Mouse (Mus musculus): ENCODE results near the gene 1700056E22Rik. TPM values are rescaled to one million over a fixed set of nuclear protein-coding genes. Genes with fewer than 3 reads are reported as not detected.

The 1700056E22Rik gene
- polyA plus RNA-seq, 1 experiment from 2014 or later: 1.5 TPM

- Histone ChIP-seq H3K9me3 (no peaks in the 10 kb centered on the region), H3K4me2 (peak overlapping the region; percentile 80), H3K4me3 (peak overlapping the region; percentile 71), H3K36me3 (0 out of 2 replicates have a peak, but pooled peaks cover 9% of the 10 kb centered on the region), H3K4me1 (peaks cover 15% of the 10 kb centered on the region), H3K9ac (peak overlapping the region; percentile 70), H3K27me3 (peaks cover 9% of the 10 kb centered on the region; the same call in 1 of the 2 replicates), H3K27ac (peak overlapping the region; percentile 93)
- WGBS: under 1% methylated on average over 12 of the region's 12 CpGs
- no peak for ATAC-seq (ENCODE audit: insufficient number of reproducible peaks, insufficient read depth, low FRiP score, low TSS enrichment, low read depth)
Measured at GRCm38 (mm10) chr1:184034741-184035181, 660 bp upstream of the 1700056E22Rik start.

GRCm38 (mm10) chr1:184033390-184034010 is 601 bp downstream of the 1700056E22Rik start:
- 0 out of 2 replicates have a peak, but pooled peaks cover 5% of the 10 kb centered on the region for H3K36me3 ChIP-seq
- ATAC-seq (ENCODE audit: insufficient number of reproducible peaks, insufficient read depth, low FRiP score, low TSS enrichment, low read depth): peak; percentile 77

GRCm38 (mm10) chr1:184032682-184033389 is 1.3 kb downstream of the 1700056E22Rik start:
- Histone ChIP-seq H3K27ac (peak overlapping the region; percentile 93), H3K27me3 (peaks cover 9% of the 10 kb centered on the region; the same call in 1 of the 2 replicates), H3K36me3 (0 out of 2 replicates have a peak, but pooled peaks cover 5% of the 10 kb centered on the region), H3K9me3 (no peaks in the 10 kb centered on the region), H3K9ac (peak overlapping the region; percentile 86), H3K4me2 (peak overlapping the region; percentile 80), H3K4me3 (peak overlapping the region; percentile 71), H3K4me1 (peaks cover 15% of the 10 kb centered on the region)
- no peak for ATAC-seq (ENCODE audit: insufficient number of reproducible peaks, insufficient read depth, low FRiP score, low TSS enrichment, low read depth)
- 24% methylated on average over 19 of the region's 19 CpGs for WGBS

More at GRCm38 (mm10) chr1:184033390-184034010, 601 bp downstream of the 1700056E22Rik start:
- Histone ChIP-seq H3K4me1 (peaks cover 15% of the 10 kb centered on the region), H3K9me3 (no peaks in the 10 kb centered on the region), H3K4me3 (peak overlapping the region; percentile 71), H3K27ac (peak overlapping the region; percentile 93), H3K9ac (peak overlapping the region; percentile 86), H3K4me2 (peak overlapping the region; percentile 80), H3K27me3 (peaks cover 9% of the 10 kb centered on the region; the same call in 1 of the 2 replicates)
- WGBS: under 1% methylated on average over 63 of the region's 63 CpGs

GRCm38 (mm10) chr1:184030070-184030802 is 3.9 kb downstream of the 1700056E22Rik start:
- Histone ChIP-seq H3K4me3 (no peak overlapping the region), H3K4me2 (no peak overlapping the region), H3K27ac (no peak overlapping the region), H3K36me3 (no peaks in the 10 kb centered on the region), H3K4me1 (peaks cover 9% of the 10 kb centered on the region), H3K9ac (no peak overlapping the region), H3K27me3 (peaks cover 9% of the 10 kb centered on the region; the same call in 1 of the 2 replicates), H3K9me3 (no peaks in the 10 kb centered on the region)
- no peak for ATAC-seq (ENCODE audit: insufficient number of reproducible peaks, insufficient read depth, low FRiP score, low TSS enrichment, low read depth)
- 91% methylated on average over 8 of the region's 8 CpGs for WGBS

GRCm38 (mm10) chr1:184027039-184027438 is 7.1 kb downstream of the 1700056E22Rik start:
- WGBS: 91% methylated on average over 3 of the region's 3 CpGs
- H3K27me3 ChIP-seq: 0 out of 2 replicates have a peak, but pooled peaks cover 3% of the 10 kb centered on the region

DNA sequence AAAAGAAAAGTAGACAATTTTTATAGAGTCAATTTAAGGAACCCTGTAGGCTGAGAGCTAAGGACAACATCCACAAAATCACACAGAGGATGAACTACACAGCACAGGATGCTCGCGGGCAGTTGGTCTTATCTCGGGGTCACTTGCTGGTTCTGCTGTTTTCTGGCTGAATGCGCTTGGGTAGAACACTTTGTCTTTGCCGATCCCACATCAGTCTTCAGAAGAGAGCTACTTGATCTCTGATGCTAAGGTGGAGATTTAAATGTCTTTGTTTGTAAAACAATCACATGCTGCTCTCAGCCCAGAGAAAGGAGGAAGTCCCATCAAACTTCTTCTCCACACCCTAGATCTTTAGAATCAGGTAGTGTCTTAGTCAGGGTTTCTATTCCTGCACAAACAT is 9.0 kb downstream of the 1700056E22Rik start:
- Histone ChIP-seq H3K27ac (no peak overlapping the region), H3K9ac (no peak overlapping the region), H3K36me3 (no peaks in the 10 kb centered on the region), H3K4me1 (no peaks in the 10 kb centered on the region), H3K9me3 (no peaks in the 10 kb centered on the region), H3K4me2 (no peak overlapping the region), H3K27me3 (no peaks in the 10 kb centered on the region), H3K4me3 (no peak overlapping the region)
- 87% methylated on average over 5 of the region's 5 CpGs for WGBS
- ATAC-seq (ENCODE audit: insufficient number of reproducible peaks, insufficient read depth, low FRiP score, low TSS enrichment, low read depth): no peak

More at GRCm38 (mm10) chr1:184027039-184027438, 7.1 kb downstream of the 1700056E22Rik start:
- no peak overlapping the region for H3K4me2 ChIP-seq
- no peaks in the 10 kb centered on the region for H3K9me3 ChIP-seq
- H3K27ac ChIP-seq: no peak overlapping the region
- no peak for ATAC-seq (ENCODE audit: insufficient number of reproducible peaks, insufficient read depth, low FRiP score, low TSS enrichment, low read depth)
- H3K4me1 ChIP-seq: no peaks in the 10 kb centered on the region
- H3K9ac ChIP-seq: no peak overlapping the region
- no peak overlapping the region for H3K4me3 ChIP-seq
- H3K36me3 ChIP-seq: no peaks in the 10 kb centered on the region

GRCm38 (mm10) chr1:184024631-184025030 is 9.5 kb downstream of the 1700056E22Rik start:
- Histone ChIP-seq H3K9me3 (no peaks in the 10 kb centered on the region), H3K9ac (no peak overlapping the region), H3K36me3 (no peaks in the 10 kb centered on the region), H3K27me3 (no peaks in the 10 kb centered on the region), H3K4me2 (no peak overlapping the region), H3K27ac (no peak overlapping the region), H3K4me1 (no peaks in the 10 kb centered on the region), H3K4me3 (no peak overlapping the region)
- WGBS: 88% methylated on average over 2 of the region's 2 CpGs
- no peak for ATAC-seq (ENCODE audit: insufficient number of reproducible peaks, insufficient read depth, low FRiP score, low TSS enrichment, low read depth)

- 67% methylated on average over 2 of the region's 2 CpGs for WGBS
Measured at GRCm38 (mm10) chr1:184023971-184024370, 10.1 kb downstream of the 1700056E22Rik start.

GRCm38 (mm10) chr1:184019722-184020107 is 14.4 kb downstream of the 1700056E22Rik start:
- 45% methylated on average over 6 of the region's 6 CpGs for WGBS
- Histone ChIP-seq H3K9me3 (no peaks in the 10 kb centered on the region), H3K4me2 (no peak overlapping the region), H3K27ac (no peak overlapping the region), H3K27me3 (no peaks in the 10 kb centered on the region), H3K4me1 (no peaks in the 10 kb centered on the region), H3K9ac (no peak overlapping the region), H3K36me3 (no peaks in the 10 kb centered on the region), H3K4me3 (no peak overlapping the region)
- no peak for ATAC-seq (ENCODE audit: insufficient number of reproducible peaks, insufficient read depth, low FRiP score, low TSS enrichment, low read depth)

More at GRCm38 (mm10) chr1:184023971-184024370, 10.1 kb downstream of the 1700056E22Rik start:
- Histone ChIP-seq H3K4me2 (no peak overlapping the region), H3K27me3 (no peaks in the 10 kb centered on the region), H3K27ac (no peak overlapping the region), H3K36me3 (no peaks in the 10 kb centered on the region), H3K4me3 (no peak overlapping the region), H3K4me1 (no peaks in the 10 kb centered on the region), H3K9ac (no peak overlapping the region), H3K9me3 (no peaks in the 10 kb centered on the region)
- ATAC-seq (ENCODE audit: insufficient number of reproducible peaks, insufficient read depth, low FRiP score, low TSS enrichment, low read depth): no peak

- Histone ChIP-seq H3K27me3 (no peaks in the 10 kb centered on the region), H3K36me3 (no peaks in the 10 kb centered on the region), H3K9ac (no peak overlapping the region), H3K27ac (no peak overlapping the region), H3K4me1 (no peaks in the 10 kb centered on the region), H3K9me3 (no peaks in the 10 kb centered on the region), H3K4me2 (no peak overlapping the region), H3K4me3 (no peak overlapping the region)
- WGBS: 50% methylated on average over 6 of the region's 6 CpGs
- no peak for ATAC-seq (ENCODE audit: insufficient number of reproducible peaks, insufficient read depth, low FRiP score, low TSS enrichment, low read depth)
Measured at GRCm38 (mm10) chr1:184019042-184019721, 14.9 kb downstream of the 1700056E22Rik start.

DNA sequence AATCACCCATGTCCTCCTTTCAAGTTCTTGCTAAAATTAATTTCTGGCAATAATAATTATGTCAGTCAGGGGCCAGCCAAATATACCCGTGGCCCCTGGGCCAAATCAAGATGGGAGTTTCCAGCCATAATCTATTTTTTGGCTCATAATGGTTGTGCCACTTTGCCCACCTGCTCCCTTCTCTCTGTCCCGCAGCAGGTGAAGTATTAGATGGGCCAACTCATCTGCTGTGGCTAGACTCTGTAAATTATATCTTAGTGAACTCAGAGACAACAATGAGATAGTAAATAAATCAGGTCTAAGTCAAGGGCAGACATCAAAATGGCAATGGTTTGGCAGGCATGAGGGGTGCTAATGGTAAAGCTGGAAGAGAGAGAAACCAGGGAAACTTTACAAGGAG is 16.5 kb downstream of the 1700056E22Rik start:
- Histone ChIP-seq H3K9ac (no peak overlapping the region), H3K27me3 (no peaks in the 10 kb centered on the region), H3K4me1 (no peaks in the 10 kb centered on the region), H3K9me3 (no peaks in the 10 kb centered on the region), H3K27ac (no peak overlapping the region), H3K4me2 (no peak overlapping the region), H3K4me3 (no peak overlapping the region), H3K36me3 (no peaks in the 10 kb centered on the region)
- 86% methylated on average over 2 of the region's 2 CpGs for WGBS
- no peak for ATAC-seq (ENCODE audit: insufficient number of reproducible peaks, insufficient read depth, low FRiP score, low TSS enrichment, low read depth)
